Mouse (Mus musculus): ENCODE measurements around the gene Slc2a9. TPM values are rescaled to one million over a fixed set of nuclear protein-coding genes. Genes with fewer than 3 reads are reported as not detected.

Slc2a9 gene
- polyA plus RNA-seq, 1 experiment from 2014 or later: 0.26 TPM

GRCm38 (mm10) chr5:38441088-38441839, 61.7 kb downstream of the Slc2a9 start:
- Histone ChIP-seq H3K9me3 (no peaks in the 10 kb centered on the region), H3K4me3 (no peak overlapping the region), H3K36me3 (replicated peaks) (no peaks in the 10 kb centered on the region), H3K4me2 (no peak overlapping the region), H3K4me1 (no peaks in the 10 kb centered on the region), H3K27ac (no peak overlapping the region), H3K27me3 (replicated peaks) (no peaks in the 10 kb centered on the region), H3K9ac (no peak overlapping the region)
- ATAC-seq (replicated peaks): no peak
- WGBS: 74% methylated on average over 10 of the region's 10 CpGs

- H3K27me3 ChIP-seq (replicated peaks): no peaks in the 10 kb centered on the region
- no peaks in the 10 kb centered on the region for H3K4me1 ChIP-seq
- no peaks in the 10 kb centered on the region for H3K36me3 ChIP-seq (replicated peaks)
- no peak overlapping the region for H3K4me3 ChIP-seq
- H3K4me2 ChIP-seq: no peak overlapping the region
- ATAC-seq (replicated peaks): no peak
- H3K27ac ChIP-seq: no peak overlapping the region
- no peaks in the 10 kb centered on the region for H3K9me3 ChIP-seq
- H3K9ac ChIP-seq: no peak overlapping the region
- 84% methylated on average over 9 of the region's 9 CpGs for WGBS
Measured at GRCm38 (mm10) chr5:38440252-38441005, 62.5 kb downstream of the Slc2a9 start.

GRCm38 (mm10) chr5:38436681-38437080, 66.3 kb downstream of the Slc2a9 start:
- Histone ChIP-seq H3K9ac (no peak overlapping the region), H3K27ac (no peak overlapping the region), H3K4me1 (no peaks in the 10 kb centered on the region), H3K9me3 (no peaks in the 10 kb centered on the region), H3K4me3 (no peak overlapping the region), H3K36me3 (replicated peaks) (no peaks in the 10 kb centered on the region), H3K27me3 (replicated peaks) (no peaks in the 10 kb centered on the region), H3K4me2 (no peak overlapping the region)
- no peak for ATAC-seq (replicated peaks)
- 94% methylated on average over 11 of the region's 11 CpGs for WGBS

GRCm38 (mm10) chr5:38434875-38435274, 68.1 kb downstream of the Slc2a9 start:
- no peaks in the 10 kb centered on the region for H3K27me3 ChIP-seq (replicated peaks)
- H3K36me3 ChIP-seq (replicated peaks): no peaks in the 10 kb centered on the region
- H3K4me2 ChIP-seq: no peak overlapping the region
- ATAC-seq (replicated peaks): no peak
- H3K4me1 ChIP-seq: no peaks in the 10 kb centered on the region
- 69% methylated on average over 3 of the region's 3 CpGs for WGBS
- H3K9ac ChIP-seq: no peak overlapping the region
- no peak overlapping the region for H3K4me3 ChIP-seq
- no peak overlapping the region for H3K27ac ChIP-seq
- no peaks in the 10 kb centered on the region for H3K9me3 ChIP-seq

GRCm38 (mm10) chr5:38431201-38431600, 71.7 kb downstream of the Slc2a9 start:
- WGBS: 80% methylated on average over 7 of the region's 7 CpGs
- H3K27me3 ChIP-seq (replicated peaks): no peaks in the 10 kb centered on the region
- no peak overlapping the region for H3K4me2 ChIP-seq
- H3K36me3 ChIP-seq (replicated peaks): no peaks in the 10 kb centered on the region
- no peak for ATAC-seq (replicated peaks)
- no peaks in the 10 kb centered on the region for H3K4me1 ChIP-seq
- no peaks in the 10 kb centered on the region for H3K9me3 ChIP-seq
- H3K9ac ChIP-seq: no peak overlapping the region
- H3K4me3 ChIP-seq: no peak overlapping the region
- H3K27ac ChIP-seq: no peak overlapping the region

GRCm38 (mm10) chr5:38429106-38429505, 73.8 kb downstream of the Slc2a9 start:
- H3K4me3 ChIP-seq: no peak overlapping the region
- no peak overlapping the region for H3K4me2 ChIP-seq
- 68% methylated on average over 6 of the region's 6 CpGs for WGBS
- H3K36me3 ChIP-seq (replicated peaks): no peaks in the 10 kb centered on the region
- no peaks in the 10 kb centered on the region for H3K27me3 ChIP-seq (replicated peaks)
- H3K27ac ChIP-seq: no peak overlapping the region
- H3K4me1 ChIP-seq: no peaks in the 10 kb centered on the region
- H3K9me3 ChIP-seq: no peaks in the 10 kb centered on the region
- no peak for ATAC-seq (replicated peaks)
- no peak overlapping the region for H3K9ac ChIP-seq

- Histone ChIP-seq H3K9ac (no peak overlapping the region), H3K36me3 (replicated peaks) (no peaks in the 10 kb centered on the region), H3K9me3 (no peaks in the 10 kb centered on the region), H3K27ac (no peak overlapping the region), H3K4me3 (no peak overlapping the region), H3K27me3 (replicated peaks) (no peaks in the 10 kb centered on the region), H3K4me2 (no peak overlapping the region), H3K4me1 (no peaks in the 10 kb centered on the region)
- 79% methylated on average over 5 of the region's 5 CpGs for WGBS
- no peak for ATAC-seq (replicated peaks)
Measured at GRCm38 (mm10) chr5:38427757-38428156, 75.2 kb downstream of the Slc2a9 start.

- Histone ChIP-seq H3K9ac (no peak overlapping the region), H3K4me2 (no peak overlapping the region), H3K4me1 (0 out of 2 replicates have a peak, but pooled peaks cover 2% of the 10 kb centered on the region), H3K27me3 (replicated peaks) (no peaks in the 10 kb centered on the region), H3K4me3 (no peak overlapping the region), H3K36me3 (replicated peaks) (no peaks in the 10 kb centered on the region), H3K27ac (no peak overlapping the region), H3K9me3 (no peaks in the 10 kb centered on the region)
- no peak for ATAC-seq (replicated peaks)
- 91% methylated on average over 6 of the region's 6 CpGs for WGBS
Measured at GRCm38 (mm10) chr5:38425569-38425968, 77.4 kb downstream of the Slc2a9 start.

- Histone ChIP-seq H3K4me1 (0 out of 2 replicates have a peak, but pooled peaks cover 2% of the 10 kb centered on the region), H3K27ac (no peak overlapping the region), H3K4me2 (no peak overlapping the region), H3K9ac (no peak overlapping the region), H3K9me3 (no peaks in the 10 kb centered on the region), H3K4me3 (no peak overlapping the region), H3K27me3 (replicated peaks) (no peaks in the 10 kb centered on the region), H3K36me3 (replicated peaks) (no peaks in the 10 kb centered on the region)
- WGBS: 11% methylated on average over 4 of the region's 4 CpGs
- no peak for ATAC-seq (replicated peaks)
Measured at GRCm38 (mm10) chr5:38422426-38422825, 80.5 kb downstream of the Slc2a9 start.

GRCm38 (mm10) chr5:38418799-38419198, 84.1 kb downstream of the Slc2a9 start:
- Histone ChIP-seq H3K27me3 (replicated peaks) (no peaks in the 10 kb centered on the region), H3K4me1 (0 out of 2 replicates have a peak, but pooled peaks cover 2% of the 10 kb centered on the region), H3K4me3 (no peak overlapping the region), H3K27ac (no peak overlapping the region), H3K9ac (no peak overlapping the region), H3K9me3 (no peaks in the 10 kb centered on the region), H3K4me2 (no peak overlapping the region), H3K36me3 (replicated peaks) (no peaks in the 10 kb centered on the region)
- WGBS: 78% methylated on average over 6 of the region's 6 CpGs
- ATAC-seq (replicated peaks): no peak

- Histone ChIP-seq H3K27ac (no peak overlapping the region), H3K4me3 (no peak overlapping the region), H3K4me1 (peaks cover 2% of the 10 kb centered on the region; the same call in 1 of the 2 replicates), H3K27me3 (replicated peaks) (no peaks in the 10 kb centered on the region), H3K4me2 (no peak overlapping the region), H3K36me3 (replicated peaks) (no peaks in the 10 kb centered on the region), H3K9me3 (no peaks in the 10 kb centered on the region), H3K9ac (no peak overlapping the region)
- peak; percentile 76 for ATAC-seq (replicated peaks)
- 10% methylated on average over 3 of the region's 3 CpGs for WGBS
Measured at GRCm38 (mm10) chr5:38403612-38404011, 99.3 kb downstream of the Slc2a9 start.

- no peak for ATAC-seq (replicated peaks)
- 91% methylated on average over 3 of the region's 3 CpGs for WGBS
Measured at GRCm38 (mm10) chr5:38402288-38402687, 100.7 kb downstream of the Slc2a9 start.

More at GRCm38 (mm10) chr5:38402288-38402687, 100.7 kb downstream of the Slc2a9 start:
- peaks cover 2% of the 10 kb centered on the region; the same call in 1 of the 2 replicates for H3K4me1 ChIP-seq
- H3K4me3 ChIP-seq: no peak overlapping the region
- H3K9ac ChIP-seq: no peak overlapping the region
- H3K9me3 ChIP-seq: no peaks in the 10 kb centered on the region
- H3K4me2 ChIP-seq: no peak overlapping the region
- no peaks in the 10 kb centered on the region for H3K36me3 ChIP-seq (replicated peaks)
- H3K27ac ChIP-seq: no peak overlapping the region
- no peaks in the 10 kb centered on the region for H3K27me3 ChIP-seq (replicated peaks)

All from midbrain, embryonic 15.5 days (tissue).